In genomic region chr2:20248043-20248664, GRCm38 (mm10) we compare ENCODE assay signal across 12 mouse cellular contexts.
DNase-seq lines count a peak whose midpoint lies in the region; ATAC-seq and TF ChIP-seq lines count a peak whose summit lies in the region.
"Had no signal": no experiment of that assay in that cellular context is flagged by ENCODE, and none has a peak within 500 bp of the region (broad histone marks: within the 10 kb centered on the region; RNA-seq: fewer than 3 reads in every experiment).

No protein-coding gene starts in this region.

- intact Hi-C loops in heart, postnatal 25 days (cut with DNase I): no loop called here
- intact Hi-C loops in gastrocnemius, adult 2 months (cut with DNase I): no loop called here

- H3K27ac ChIP-seq in midbrain, embryonic 15.5 days: no peak overlapping the region
- H3K27ac ChIP-seq in midbrain, embryonic 16.5 days (ENCODE audit: low read length): no peak overlapping the region
- no peak overlapping the region for H3K27ac ChIP-seq in gastrocnemius, adult 2 months
- H3K27ac ChIP-seq: midbrain, embryonic 10.5 days; stomach, postnatal 0 days had no signal

- 0 out of 2 replicates have a peak, but pooled peaks have one; percentile 24 for ATAC-seq in midbrain, embryonic 15.5 days (replicated peaks)
- no peak for ATAC-seq in midbrain, embryonic 16.5 days
- ATAC-seq: intestine, embryonic 16.5 days; liver, postnatal 0 days had no signal

- TF ChIP-seq CTCF in gastrocnemius, adult 2 months (IDR thresholded peaks at IDR 0.05): no peak

- no peak overlapping the region for H3K4me2 ChIP-seq in midbrain, embryonic 15.5 days
- H3K4me2 ChIP-seq in midbrain, embryonic 16.5 days (ENCODE audit: low read length): no peak overlapping the region

- no peaks in the 10 kb centered on the region for H3K27me3 ChIP-seq in midbrain, embryonic 15.5 days (replicated peaks)
- no peaks in the 10 kb centered on the region for H3K27me3 ChIP-seq in midbrain, embryonic 16.5 days (ENCODE audit: control insufficient read depth, insufficient read depth, low read depth, low read length)

- no peaks in the 10 kb centered on the region for H3K4me1 ChIP-seq in midbrain, embryonic 15.5 days
- H3K4me1 ChIP-seq in midbrain, embryonic 16.5 days (ENCODE audit: control insufficient read depth, insufficient read depth, low read length): no peaks in the 10 kb centered on the region

- H3K36me3 ChIP-seq in midbrain, embryonic 15.5 days (replicated peaks): no peaks in the 10 kb centered on the region
- no peaks in the 10 kb centered on the region for H3K36me3 ChIP-seq in midbrain, embryonic 16.5 days (ENCODE audit: control insufficient read depth, insufficient read depth, low read length)
- H3K36me3 ChIP-seq: midbrain, embryonic 10.5 days had no signal

- no peak overlapping the region for H3K4me3 ChIP-seq in midbrain, embryonic 15.5 days
- no peak overlapping the region for H3K4me3 ChIP-seq in midbrain, embryonic 16.5 days (ENCODE audit: low read depth, low read length)
- no peak overlapping the region for H3K4me3 ChIP-seq in gastrocnemius, adult 2 months
- H3K4me3 ChIP-seq: midbrain, embryonic 10.5 days had no signal

- 60% methylated on average over 4 of the region's 4 CpGs for WGBS in midbrain, embryonic 15.5 days
- 61% methylated on average over 4 of the region's 4 CpGs for WGBS in midbrain, embryonic 16.5 days

- DNase-seq in embryo, embryonic 10.5 days (ENCODE audit: low spot score): peak; percentile 4
- DNase-seq in embryo, embryonic 9.5 days (ENCODE audit: extremely low spot score): no peak
- DNase-seq in layer of hippocampus, adult 18-20 months (ENCODE audit: low spot score in 2 of 2): peak; percentile 58 to 78
- no peak for DNase-seq in heart, postnatal 25 days (ENCODE audit: low spot score)
- DNase-seq in yolk sac, embryonic 10.5 days (ENCODE audit: low spot score): no peak
- no peak for DNase-seq in gastrocnemius, adult 2 months
- DNase-seq: liver, postnatal 0 days had no signal

- H3K9me3 ChIP-seq in midbrain, embryonic 15.5 days: no peaks in the 10 kb centered on the region
- no peaks in the 10 kb centered on the region for H3K9me3 ChIP-seq in midbrain, embryonic 16.5 days (replicated peaks; ENCODE audit: control insufficient read depth, low read length, poor library complexity, severe bottlenecking)
- H3K9me3 ChIP-seq: midbrain, embryonic 10.5 days had no signal

- H3K9ac ChIP-seq in midbrain, embryonic 15.5 days: no peak overlapping the region
- no peak overlapping the region for H3K9ac ChIP-seq in midbrain, embryonic 16.5 days (ENCODE audit: low read depth, low read length)
- H3K9ac ChIP-seq: liver, postnatal 0 days had no signal

Comparison
In these comparisons a context has a peak if more than half of its experiments do, and no peak if none do; other contexts are left out.
1. DNase-seq: peak in embryo, embryonic 10.5 days (single experiment) and layer of hippocampus, adult 18-20 months (2 of 2); none in embryo, embryonic 9.5 days (single experiment), heart, postnatal 25 days (single experiment), yolk sac, embryonic 10.5 days (single experiment) and gastrocnemius, adult 2 months (single experiment).